Mouse (Mus musculus) Muller cell, postnatal 12 days (primary cell): ENCODE results near the gene B3galnt2.
"Not testable (repeated sequence)": the region's sequence is repeated elsewhere in the genome, so short reads cannot be mapped to it uniquely, and the experiment has no call there.

Experiments
- DNase-seq: peaks from one replicate; pipeline ENCODE4 v3.0.0-alpha.2; 2015; ENCODE audit errors: inconsistent ontology term

B3galnt2 gene

GRCm38 (mm10) chr13:14006056-14006455 lies 51.8 kb downstream of the B3galnt2 start:
- no peak for DNase-seq

GRCm38 (mm10) chr13:14011454-14011995 lies 57.3 kb downstream of the B3galnt2 start:
- DNase-seq = no peak

- no peak for DNase-seq
Measured at GRCm38 (mm10) chr13:14014001-14014400, 59.7 kb downstream of the B3galnt2 start.

GRCm38 (mm10) chr13:14014540-14014939 lies 60.3 kb downstream of the B3galnt2 start:
- no peak for DNase-seq

GRCm38 (mm10) chr13:14015609-14016008 lies 61.3 kb downstream of the B3galnt2 start:
- DNase-seq = no peak

- DNase-seq = no peak
Measured at GRCm38 (mm10) chr13:14018283-14018682, 64.0 kb downstream of the B3galnt2 start.

- no peak for DNase-seq
Measured at GRCm38 (mm10) chr13:14018852-14019251, 64.6 kb downstream of the B3galnt2 start.

GRCm38 (mm10) chr13:14021417-14021816 lies 67.1 kb downstream of the B3galnt2 start:
- not testable (repeated sequence) for DNase-seq

GRCm38 (mm10) chr13:14025554-14025953 lies 71.3 kb downstream of the B3galnt2 start:
- DNase-seq = no peak

- no peak for DNase-seq
Measured at GRCm38 (mm10) chr13:14026154-14026820, 72.0 kb downstream of the B3galnt2 start.

- DNase-seq = no peak
Measured at GRCm38 (mm10) chr13:14033309-14034072, 79.2 kb downstream of the B3galnt2 start.

- DNase-seq = peak; percentile 50
Measured at GRCm38 (mm10) chr13:14034073-14034348, 79.7 kb downstream of the B3galnt2 start.

- not testable (repeated sequence) for DNase-seq
Measured at GRCm38 (mm10) chr13:14035352-14035751, 81.1 kb downstream of the B3galnt2 start.

- no peak for DNase-seq
Measured at GRCm38 (mm10) chr13:14035875-14036630, 81.8 kb downstream of the B3galnt2 start.

- no peak for DNase-seq
Measured at GRCm38 (mm10) chr13:14038911-14039291, 84.6 kb downstream of the B3galnt2 start.

GRCm38 (mm10) chr13:14039292-14039965 lies 85.2 kb downstream of the B3galnt2 start, which contains the start of gene Tbce:
Gene Tbce (minus strand): TSS chr13:14039638.
- DNase-seq = peak; percentile 92

GRCm38 (mm10) chr13:14040186-14040585 lies 85.9 kb downstream of the B3galnt2 start:
- peak; percentile 87 for DNase-seq

- no peak for DNase-seq
Measured at GRCm38 (mm10) chr13:14043851-14044250, 89.6 kb downstream of the B3galnt2 start.

GRCm38 (mm10) chr13:14044521-14044920 lies 90.3 kb downstream of the B3galnt2 start:
- no peak for DNase-seq
